Mouse (Mus musculus): Measurements from ENCODE around the gene Pxt1.

Pxt1 gene

GRCm38 (mm10) chr17:28915060-28915628, 28.5 kb downstream of the Pxt1 start, which contains the start of gene 4930539E08Rik:
Gene 4930539E08Rik (minus strand): TSS chr17:28915324.
- DNase-seq (ENCODE audit: low spot score), result no peak

- DNase-seq (ENCODE audit: low spot score), result no peak
Measured at GRCm38 (mm10) chr17:28913940-28914339, 29.7 kb downstream of the Pxt1 start.

GRCm38 (mm10) chr17:28913200-28913599, 30.4 kb downstream of the Pxt1 start:
- peak; percentile 37 for DNase-seq (ENCODE audit: low spot score)

GRCm38 (mm10) chr17:28910139-28910538, 33.5 kb downstream of the Pxt1 start:
- DNase-seq (ENCODE audit: low spot score), result no peak

- DNase-seq (ENCODE audit: low spot score), result no peak
Measured at GRCm38 (mm10) chr17:28909252-28909941, 34.2 kb downstream of the Pxt1 start.

GRCm38 (mm10) chr17:28907959-28908358, 35.7 kb downstream of the Pxt1 start:
- DNase-seq (ENCODE audit: low spot score), result no peak

- DNase-seq (ENCODE audit: low spot score), result peak; percentile 60
Measured at GRCm38 (mm10) chr17:28905377-28905916, 38.2 kb downstream of the Pxt1 start.

- peak; percentile 68 for DNase-seq (ENCODE audit: low spot score)
Measured at GRCm38 (mm10) chr17:28904546-28905376, 38.9 kb downstream of the Pxt1 start.

GRCm38 (mm10) chr17:28901559-28901958, 42.1 kb downstream of the Pxt1 start:
- DNase-seq (ENCODE audit: low spot score), result no peak

- DNase-seq (ENCODE audit: low spot score), result no peak
Measured at GRCm38 (mm10) chr17:28899427-28899826, 44.2 kb downstream of the Pxt1 start.

GRCm38 (mm10) chr17:28898249-28898648, 45.4 kb downstream of the Pxt1 start:
- DNase-seq (ENCODE audit: low spot score), result no peak

GRCm38 (mm10) chr17:28897817-28898216, 45.8 kb downstream of the Pxt1 start:
- no peak for DNase-seq (ENCODE audit: low spot score)

- DNase-seq (ENCODE audit: low spot score), result no peak
Measured at GRCm38 (mm10) chr17:28896095-28896780, 47.4 kb downstream of the Pxt1 start.

- no peak for DNase-seq (ENCODE audit: low spot score)
Measured at GRCm38 (mm10) chr17:28895217-28895875, 48.3 kb downstream of the Pxt1 start.

- no peak for DNase-seq (ENCODE audit: low spot score)
Measured at GRCm38 (mm10) chr17:28894050-28894767, 49.4 kb downstream of the Pxt1 start.

GRCm38 (mm10) chr17:28886266-28886665, 57.4 kb downstream of the Pxt1 start:
- no peak for DNase-seq (ENCODE audit: low spot score)

GRCm38 (mm10) chr17:28885231-28885630, 58.4 kb downstream of the Pxt1 start:
- DNase-seq (ENCODE audit: low spot score), result no peak
